Mouse (Mus musculus) ES-Bruce4 (cell line): ENCODE results near the gene Scarf2.

Source experiments
- CTCF ChIP-seq: IDR thresholded peaks from one replicate; pipeline ENCODE4 v1.8.1; 2011; ENCODE audit warnings: low read depth, low read length
- EP300 ChIP-seq: IDR thresholded peaks from 2 replicates; pipeline ENCODE4 v1.6.1; 2011; ENCODE audit warnings: low read depth, low read length; ENCODE audit not compliant: insufficient read depth
- POLR2A ChIP-seq: IDR thresholded peaks from one replicate; pipeline ENCODE4 v1.8.1; 2011; ENCODE audit warnings: low read length; ENCODE audit not compliant: insufficient read depth

DNA sequence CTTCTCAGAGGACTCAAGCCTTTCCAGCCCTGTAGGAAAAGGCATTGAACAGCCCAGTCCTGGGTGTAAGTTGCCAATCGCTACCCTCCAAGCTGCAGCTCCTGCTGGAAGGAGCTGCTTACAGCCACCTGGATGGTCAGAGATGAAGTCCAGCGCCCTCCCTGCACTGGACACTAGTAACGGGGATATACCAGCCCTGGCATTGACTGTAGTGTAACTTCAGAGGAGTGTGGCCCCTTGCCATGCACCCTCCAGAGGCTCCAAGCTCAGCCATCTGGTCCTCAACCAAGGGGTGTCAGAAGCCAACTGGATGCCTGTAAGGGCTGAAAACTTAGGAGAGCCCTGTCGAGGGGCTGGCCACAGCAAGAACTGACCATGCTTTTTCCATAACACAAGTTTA lies 42.9 kb downstream of the Scarf2 start:
- TF ChIP-seq POLR2A (no peak), EP300 (no peak), CTCF (no peak)
